Mouse (Mus musculus) T-cell, adult 2 months (primary cell): ENCODE results near the gene Bicc1.

ENCODE experiments used
- DNase-seq: peaks from one replicate; pipeline ENCODE4 v3.0.0; 2022; ENCODE audit warnings: low spot score

Bicc1 gene

DNA sequence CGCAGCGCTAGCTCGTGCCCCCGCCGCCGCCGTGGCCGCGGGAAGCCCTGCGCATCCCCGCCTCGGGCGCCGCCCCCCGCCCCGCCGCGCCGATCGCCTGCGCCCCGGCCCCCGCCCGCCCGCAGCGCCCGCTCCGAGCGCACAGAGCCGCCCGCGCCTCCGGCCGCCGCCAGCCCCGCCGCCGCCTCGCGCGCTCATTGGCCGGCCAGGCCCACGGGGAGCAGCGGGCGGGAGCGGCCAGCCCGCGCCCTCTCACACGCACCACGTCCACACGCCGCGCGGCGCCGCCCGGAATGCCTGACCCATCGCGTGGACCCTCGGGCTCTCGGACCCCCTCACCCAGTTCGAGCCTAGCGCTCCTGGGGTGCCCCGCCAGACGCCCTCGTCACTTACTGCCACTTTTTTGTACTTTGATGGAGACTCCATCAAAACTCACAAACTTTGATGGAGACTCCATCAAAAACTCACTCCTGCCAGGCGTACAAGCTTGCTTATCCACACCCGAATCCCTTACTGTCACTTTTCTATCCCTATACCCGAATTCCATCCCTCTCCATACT lies at the start of gene Bicc1:
Gene Bicc1 (minus strand): TSS at position 25 of the 560 bp plus-strand sequence.
- DNase-seq: no peak

DNA sequence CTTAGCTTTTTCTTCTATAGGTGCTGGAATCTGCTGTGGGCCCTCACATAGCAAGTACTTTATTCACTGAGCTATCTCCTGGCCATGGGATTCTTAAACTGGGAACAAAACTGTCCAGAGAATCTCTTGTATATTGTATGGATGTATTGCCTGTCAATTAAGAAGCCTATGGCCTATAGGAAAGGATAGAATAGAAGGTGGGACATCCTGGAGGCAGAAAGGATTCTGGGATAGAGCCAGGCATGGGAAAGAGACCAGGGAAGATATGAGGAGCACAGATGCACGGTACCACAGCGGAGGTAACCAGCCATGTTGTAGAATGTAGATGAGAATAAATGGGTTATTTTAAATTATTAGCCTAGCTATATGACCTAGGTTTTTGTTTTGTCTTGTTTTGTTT lies 42.0 kb upstream of the Bicc1 start:
- no peak for DNase-seq

DNA sequence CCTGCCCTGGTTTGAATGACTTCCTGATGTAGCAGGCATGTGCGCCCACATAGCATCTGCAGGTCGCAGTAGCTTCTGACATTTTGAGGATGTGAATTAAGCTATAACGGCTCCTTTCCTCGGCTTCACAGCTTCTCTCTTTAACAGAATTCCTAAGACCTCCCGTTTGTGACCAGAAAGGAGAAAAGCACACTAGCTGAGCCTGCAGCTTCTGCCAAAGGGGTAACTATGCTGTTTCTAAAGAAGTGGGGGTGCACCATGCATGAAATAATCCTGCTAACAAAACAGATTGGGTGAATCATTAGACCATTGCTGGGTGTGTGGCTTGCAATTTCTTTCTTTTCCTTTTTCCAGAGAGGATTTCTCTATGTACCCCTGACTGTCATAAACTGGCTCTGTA lies 41.5 kb upstream of the Bicc1 start:
- no peak for DNase-seq

DNA sequence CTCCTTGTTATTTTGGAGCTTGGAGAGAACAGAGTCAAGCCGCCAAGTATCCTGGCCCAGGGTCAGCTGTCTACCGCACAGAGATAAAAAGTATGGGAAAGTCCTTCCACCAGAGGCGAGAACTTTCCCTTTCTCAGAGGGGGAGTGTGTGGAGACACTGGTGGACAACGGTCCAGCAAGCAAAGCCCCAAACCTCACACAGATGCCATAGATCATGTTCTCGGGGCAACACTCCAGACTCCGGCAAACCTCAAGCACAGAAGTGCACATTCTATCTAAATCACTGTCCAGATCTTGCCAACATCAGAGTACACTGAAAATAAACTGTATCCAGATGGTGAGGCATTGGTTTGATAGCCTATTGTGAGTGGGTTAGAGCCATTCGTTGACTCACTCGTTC lies 39.2 kb upstream of the Bicc1 start:
- DNase-seq: no peak

DNA sequence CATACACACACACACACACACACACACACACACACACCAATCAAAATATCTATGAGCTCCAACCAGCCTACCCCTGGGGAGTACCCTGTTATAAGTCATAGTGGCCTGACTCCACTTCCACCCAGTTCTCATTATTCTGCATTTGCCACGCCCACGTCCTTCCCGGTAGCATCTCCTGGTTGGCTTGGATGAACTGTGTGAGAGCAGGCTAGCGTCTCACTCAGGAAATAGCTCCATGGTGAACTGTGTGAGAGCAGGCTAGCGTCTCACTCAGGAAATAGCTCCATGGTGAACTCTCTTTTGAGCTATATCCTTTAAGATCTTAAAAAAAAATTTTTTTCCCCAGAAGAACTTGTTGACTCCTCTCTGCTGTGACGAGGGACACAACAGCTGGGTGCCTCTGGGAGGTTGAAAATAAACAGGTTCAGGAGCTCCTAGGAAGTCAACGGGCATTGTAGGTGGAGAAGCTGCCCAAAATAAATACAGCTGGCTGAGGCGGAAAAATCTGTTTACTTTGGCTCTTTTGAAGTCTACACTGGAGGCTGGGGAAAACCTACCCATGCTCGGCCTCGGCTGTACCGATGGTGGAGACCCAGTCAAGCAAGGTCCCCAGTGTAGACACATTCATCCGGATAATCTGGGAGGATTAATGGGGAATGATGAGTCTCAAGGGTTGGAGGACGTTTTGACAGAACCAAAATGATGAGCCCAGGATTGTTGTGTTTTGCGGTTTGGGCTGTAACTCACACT lies 37.7 kb upstream of the Bicc1 start:
- no peak for DNase-seq

DNA sequence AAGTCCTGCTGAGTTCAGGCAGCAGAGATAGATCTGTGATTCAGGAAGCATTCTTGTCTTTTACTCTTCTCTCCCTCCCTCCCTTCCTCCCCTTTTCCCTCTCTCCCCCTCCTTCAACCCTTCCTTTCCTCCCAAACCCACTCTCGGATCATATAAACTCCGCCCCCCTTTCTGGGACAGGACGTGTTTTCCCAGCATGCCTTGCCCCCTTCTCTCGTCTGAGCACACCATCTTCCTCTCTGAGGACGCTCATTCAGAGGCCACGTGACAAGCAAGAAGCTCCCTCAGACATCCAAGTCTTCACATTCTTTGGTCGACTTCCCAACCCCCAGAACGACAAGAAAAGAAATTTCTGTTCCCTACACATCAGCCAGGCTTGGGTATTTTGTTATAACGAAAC lies 36.0 kb upstream of the Bicc1 start:
- DNase-seq: no peak

DNA sequence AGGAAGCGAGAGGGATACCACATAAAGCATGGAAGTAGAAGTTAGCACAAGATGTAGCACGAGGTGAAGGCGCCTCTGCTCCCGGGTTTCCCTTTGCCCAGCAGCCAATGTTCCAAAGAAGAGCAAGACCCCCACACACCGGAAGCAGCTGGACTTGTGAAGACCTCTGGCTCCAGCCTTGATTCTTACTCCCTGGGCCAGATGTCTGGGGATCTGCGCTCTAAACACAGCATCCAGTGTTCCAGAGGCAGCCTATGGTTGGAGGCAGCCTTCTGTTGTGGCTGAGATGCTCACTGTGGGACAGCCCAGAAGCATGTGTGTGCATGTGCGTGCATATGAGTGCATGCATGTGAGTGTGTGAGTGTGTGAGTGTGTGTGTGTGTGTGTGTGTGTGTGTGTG lies 35.2 kb upstream of the Bicc1 start:
- DNase-seq: no peak

DNA sequence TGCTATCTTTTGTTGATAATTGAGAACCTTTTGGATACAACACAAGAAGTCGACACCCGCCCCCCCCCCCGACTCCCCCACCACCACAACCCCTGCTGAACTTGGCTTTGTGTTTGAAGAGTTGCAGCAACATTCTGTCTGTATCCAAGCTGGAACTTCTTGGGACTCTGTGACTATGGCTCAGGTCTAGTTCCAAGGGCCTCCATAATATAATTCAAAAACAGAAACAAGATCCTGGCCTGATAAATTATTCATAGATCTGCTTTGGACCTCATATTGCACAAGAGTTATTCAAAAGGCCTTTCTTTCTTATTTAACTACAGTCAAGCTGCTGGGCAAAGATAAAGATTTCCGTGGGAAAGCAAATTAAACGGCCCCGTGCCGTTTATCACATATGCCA lies 33.8 kb upstream of the Bicc1 start:
- DNase-seq: no peak

DNA sequence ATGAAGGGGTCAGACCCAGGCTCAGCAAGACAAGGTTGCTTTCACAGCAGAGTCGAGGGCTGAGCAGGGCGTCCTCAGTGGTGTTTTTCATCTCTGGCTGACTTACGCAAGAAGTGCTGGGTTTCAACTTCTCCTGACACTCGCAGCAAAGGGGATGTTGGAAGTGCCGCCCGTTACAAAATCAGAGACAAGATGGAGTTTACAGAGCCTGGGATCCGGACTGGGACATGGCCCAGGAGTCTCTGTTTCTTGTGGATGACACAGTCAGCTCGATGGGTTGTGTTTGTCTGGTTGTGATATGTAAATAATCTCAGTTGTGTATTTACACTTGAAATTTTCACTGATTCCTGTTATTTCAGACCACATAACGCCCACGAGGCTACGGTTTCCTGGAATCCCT lies 33.4 kb upstream of the Bicc1 start:
- DNase-seq: no peak

DNA sequence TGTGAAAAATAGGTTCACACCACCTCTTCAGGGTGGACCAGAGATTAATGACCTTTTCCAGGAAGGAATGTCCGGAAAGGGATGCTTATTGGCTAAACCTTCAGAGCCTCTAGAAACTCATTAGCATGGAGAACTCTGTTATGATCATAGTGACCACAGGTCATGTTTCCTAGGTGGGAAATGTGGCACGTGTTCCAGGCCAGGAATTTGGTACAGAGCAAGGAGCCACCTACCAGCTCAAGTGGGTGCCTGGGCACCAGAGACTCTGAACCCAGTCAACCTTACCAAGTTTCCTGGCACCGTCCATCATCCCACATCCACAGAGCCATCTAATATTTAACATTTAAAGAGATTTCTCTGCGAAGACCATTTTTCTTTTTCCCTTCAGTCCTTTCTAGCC lies 29.2 kb upstream of the Bicc1 start:
- DNase-seq: no peak

DNA sequence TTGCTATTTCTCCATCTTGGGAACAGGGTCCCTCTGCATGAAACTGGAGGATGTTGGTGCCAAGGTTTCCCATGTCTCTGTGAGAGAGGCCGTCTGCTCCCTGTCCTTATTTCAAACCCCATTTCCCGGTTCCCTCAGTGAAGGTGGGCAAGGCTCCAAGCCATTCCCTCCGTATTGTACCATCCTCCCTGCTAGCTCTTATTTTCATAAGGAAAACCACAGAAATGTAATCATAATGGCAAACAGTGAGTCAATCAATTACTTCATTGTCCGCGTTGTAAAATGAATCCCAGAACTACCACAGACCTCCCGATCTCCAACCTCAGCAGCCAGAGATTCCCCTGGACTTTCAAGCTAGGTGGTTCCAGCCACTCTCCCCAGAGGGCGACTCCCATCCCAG lies 25.6 kb upstream of the Bicc1 start:
- no peak for DNase-seq

DNA sequence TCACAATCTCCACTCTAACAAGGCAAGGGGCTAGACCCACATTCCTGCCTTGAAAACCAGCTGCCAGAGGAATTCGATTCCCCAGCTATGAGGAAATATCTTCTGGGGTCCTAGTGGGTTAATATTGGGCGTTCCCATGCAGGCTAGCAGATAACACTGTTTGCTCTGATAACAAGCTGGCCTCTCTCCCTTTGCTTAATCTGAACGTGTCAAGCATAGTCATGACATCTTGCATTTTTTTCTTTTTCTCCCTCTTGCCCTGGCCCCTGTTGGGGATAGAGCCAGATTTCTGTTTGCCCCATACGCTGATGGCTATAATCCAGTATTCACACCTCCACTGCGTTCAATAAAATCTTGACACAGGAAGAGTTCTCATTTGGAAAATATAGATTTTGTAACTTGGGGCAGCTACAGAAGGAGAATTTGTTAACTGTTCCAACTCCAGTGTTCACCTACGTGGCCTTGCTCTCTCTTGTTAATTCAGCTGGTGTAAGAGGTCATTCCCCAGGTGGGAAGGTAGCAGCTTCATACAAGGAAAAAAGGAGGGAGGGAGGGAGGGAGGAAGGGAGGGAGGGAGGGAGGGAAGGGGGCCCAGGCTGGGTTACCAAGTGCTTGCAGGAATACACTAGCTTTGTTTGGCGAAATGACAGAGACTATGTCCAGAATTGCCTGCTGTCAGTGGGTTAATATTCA lies 24.0 kb upstream of the Bicc1 start:
- DNase-seq: no peak

DNA sequence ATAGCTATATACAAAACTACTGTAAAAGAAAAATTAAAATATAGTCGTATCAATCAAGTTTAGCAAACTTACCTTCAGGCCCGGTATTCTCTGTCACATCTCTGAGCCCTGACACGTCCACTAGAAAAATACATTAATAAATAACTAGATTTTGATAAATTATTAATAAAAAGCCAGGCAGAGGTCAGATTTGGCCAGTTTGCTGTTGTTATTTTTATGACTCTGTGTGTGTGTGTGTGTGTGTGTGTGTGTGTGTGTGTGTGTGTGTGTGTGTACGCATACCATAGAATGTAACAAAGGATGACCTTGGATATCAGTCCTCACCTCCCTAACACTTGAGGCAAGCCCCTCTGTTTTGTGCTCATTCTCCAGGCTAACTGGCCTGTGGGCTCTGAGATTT lies 22.4 kb upstream of the Bicc1 start:
- no peak for DNase-seq

DNA sequence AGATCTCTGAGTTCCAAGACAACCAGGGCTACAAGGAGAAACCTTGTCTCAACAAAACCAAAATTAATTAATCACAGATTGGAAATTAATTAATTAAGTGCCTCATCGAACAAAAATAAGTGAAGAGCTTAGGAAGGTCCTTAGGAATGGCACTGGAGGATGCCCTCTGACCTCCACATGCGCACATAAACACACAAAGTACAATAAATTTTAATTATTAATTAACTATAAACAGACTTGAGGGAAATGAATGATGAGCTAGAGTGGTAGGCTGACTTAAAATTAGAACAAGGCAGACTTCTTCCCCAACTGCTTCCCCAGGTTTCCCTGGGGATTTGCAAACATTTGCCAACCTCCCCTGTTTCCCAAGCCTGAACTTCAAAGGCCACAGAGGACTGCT lies 21.6 kb upstream of the Bicc1 start:
- no peak for DNase-seq

DNA sequence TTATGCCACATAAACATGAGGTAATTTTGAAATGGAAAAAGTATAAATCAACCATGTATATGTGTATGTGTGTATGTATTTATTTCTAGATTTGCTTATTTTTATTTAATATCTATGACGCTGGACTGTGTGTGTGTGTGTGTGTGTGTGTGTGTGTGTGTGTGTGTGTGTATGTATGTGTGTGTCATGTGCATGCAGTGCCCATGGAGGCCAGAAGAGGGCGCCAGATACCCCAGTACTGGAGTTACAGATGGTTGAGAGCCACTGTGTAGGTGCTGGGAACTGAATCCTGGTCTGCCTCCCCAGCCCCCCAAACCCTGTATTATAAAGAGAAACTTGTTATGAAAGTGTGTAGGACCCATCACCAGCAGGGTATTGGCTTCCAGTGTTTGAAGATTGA lies 20.6 kb upstream of the Bicc1 start:
- no peak for DNase-seq

DNA sequence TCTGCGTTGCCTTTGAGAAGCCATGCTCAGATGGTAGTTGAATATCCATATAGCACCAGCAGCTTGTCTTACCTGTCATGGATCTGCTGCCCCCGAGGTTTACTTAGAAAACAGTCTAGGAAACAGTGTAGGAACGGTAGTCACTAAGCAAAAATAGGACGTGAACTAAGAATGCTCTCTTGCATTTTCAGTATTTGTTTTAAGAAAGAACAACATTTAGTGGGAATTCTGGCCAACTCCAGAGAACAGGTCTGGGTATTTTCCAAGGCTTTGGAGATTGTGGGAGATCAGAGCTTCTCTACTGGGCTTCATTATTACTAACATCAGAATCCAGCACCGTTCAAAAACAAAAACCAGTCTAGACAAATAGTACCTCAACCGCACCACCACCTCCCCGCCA lies 17.7 kb upstream of the Bicc1 start:
- no peak for DNase-seq

DNA sequence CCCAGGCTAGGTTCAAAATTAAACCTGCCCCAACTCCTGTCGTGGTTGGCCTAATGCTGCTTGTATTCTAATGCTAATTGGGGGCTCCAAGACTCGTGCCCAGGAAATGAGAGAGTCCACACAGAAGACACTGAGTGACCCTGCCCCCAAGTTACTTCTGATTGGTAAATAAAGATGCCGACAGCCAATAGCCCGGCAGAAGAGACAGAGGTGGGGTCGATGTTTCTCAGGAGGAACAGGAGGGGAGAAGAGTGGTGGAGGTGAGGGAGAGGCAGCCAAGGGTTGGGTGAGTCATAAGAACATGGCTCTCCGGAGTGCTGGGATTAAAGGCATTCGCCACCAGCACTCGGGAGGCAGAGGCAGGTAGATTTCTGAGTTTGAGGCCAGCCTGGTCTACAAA lies 16.8 kb upstream of the Bicc1 start:
- DNase-seq: no peak

DNA sequence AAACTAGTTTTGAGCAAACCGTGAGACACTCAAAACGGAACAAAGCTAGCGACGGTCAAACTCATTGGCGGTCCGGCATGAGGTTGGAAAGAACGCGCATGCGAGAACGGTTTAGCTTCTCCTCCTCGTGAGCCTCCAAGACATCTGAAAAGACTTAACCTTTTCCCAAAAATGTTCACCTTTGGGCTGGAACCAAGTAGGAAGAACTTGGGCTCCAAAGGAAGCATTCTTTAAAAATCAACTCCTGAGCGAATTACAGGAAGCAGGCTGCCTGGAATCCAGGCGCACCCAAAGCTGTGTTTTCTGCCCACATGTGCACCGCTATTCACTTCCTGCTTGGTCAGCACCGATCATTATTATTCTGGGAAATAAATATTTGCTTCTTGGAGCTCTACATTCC lies 15.8 kb upstream of the Bicc1 start:
- no peak for DNase-seq

DNA sequence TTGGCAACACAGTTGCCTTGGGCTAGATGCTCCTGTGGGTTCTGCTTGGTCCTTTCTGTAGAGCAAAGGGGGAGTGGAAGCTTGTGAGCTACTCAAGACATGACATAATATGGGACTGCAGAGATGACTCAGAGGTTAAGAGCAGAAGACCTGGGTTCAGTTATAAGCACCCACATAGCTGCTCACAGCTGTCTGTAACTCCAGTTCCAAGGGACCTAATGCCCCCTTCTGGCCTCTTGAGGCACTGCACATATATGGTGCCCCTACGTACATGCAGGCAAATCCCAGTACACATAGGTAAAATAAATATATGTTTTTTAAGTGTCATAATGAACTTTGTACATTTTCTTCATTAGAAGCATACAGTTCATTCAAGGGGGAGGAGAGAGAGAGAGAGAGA lies 11.9 kb upstream of the Bicc1 start:
- DNase-seq: no peak

DNA sequence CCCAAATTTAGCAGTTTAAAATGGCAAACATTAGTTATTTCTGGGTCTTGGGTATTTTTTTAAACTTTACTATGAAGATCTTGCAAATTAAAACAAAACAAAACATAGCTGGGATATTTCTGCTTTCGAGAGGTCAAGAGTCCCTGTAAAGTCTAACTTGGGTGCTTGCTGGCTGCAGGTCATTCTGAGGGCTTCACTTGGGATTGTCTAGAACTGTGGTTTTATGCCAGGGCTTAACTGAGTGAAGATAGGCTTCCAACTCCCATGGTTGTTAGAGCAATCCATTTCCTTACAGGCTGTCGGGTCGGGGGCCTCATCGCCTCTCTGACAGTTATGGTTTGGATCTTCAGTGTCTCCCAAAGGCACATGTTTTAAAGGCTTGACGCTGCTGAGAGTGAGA lies 11.3 kb upstream of the Bicc1 start:
- DNase-seq: no peak

DNA sequence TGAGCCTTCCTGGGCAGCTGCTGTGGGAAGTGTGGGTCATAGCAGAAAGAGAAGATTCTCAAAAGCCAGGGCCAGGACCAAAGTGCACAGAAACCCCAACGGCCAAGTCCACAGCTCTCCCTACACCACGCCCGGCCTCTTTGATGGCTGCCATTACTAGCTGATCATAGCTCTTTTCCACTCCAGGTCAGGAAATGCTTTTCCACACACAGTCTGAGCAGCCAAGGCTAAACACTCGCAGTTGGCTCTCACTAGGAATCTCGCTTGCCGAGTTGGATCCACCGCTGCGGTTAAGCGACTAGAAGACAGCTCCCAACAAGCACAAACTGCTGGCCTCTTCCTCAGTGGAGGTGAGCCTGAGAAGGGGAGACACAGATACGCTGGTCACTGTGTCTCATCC lies 10.3 kb upstream of the Bicc1 start:
- DNase-seq: no peak

DNA sequence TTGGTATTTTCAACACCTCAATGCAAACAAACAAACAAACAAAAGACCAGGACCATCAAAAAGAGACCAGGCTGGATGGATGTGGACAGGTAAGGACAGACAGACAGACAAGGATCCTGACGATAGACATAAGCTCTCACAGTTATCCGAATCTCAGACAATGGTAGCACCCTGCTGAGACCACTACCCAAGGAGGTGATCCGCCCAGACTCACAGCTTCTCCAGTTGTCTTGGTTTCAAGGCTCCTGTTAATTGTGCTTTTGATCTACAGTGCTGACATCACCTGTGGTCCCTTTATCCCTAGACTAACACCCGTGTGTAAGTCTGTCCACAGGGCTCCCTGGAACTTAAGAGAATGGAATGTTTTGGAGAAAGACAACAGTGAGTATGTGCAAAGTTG lies 9.7 kb upstream of the Bicc1 start:
- DNase-seq: no peak

DNA sequence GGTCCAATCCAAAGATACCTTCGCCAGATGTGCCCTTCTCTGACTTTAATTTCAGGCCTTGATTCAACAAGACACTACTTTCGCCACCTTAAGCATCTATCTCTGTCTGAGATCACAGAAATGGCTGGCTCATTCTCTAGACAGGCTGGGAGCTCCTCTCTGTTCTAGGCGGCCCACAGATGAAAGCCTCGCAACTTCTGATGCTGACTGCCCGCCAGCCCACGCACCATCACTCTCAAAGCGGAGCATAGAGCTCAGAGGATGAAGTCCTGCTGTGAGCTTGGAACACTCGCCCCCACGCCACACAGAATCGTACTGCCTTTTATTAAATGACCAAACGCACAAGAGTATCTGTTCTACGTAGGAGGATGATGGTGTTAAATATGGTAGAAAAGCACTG lies 949 bp upstream of the Bicc1 start:
- no peak for DNase-seq
